Mouse (Mus musculus): ENCODE results near the gene Ptprn2. TPM values are rescaled to one million over a fixed set of nuclear protein-coding genes. Genes with fewer than 3 reads are reported as not detected.

Ptprn2 gene
- polyA plus RNA-seq, 1 experiment from 2014 or later: 3.5 TPM

- Histone ChIP-seq H3K27ac (ENCODE audit: low read length) (no peak overlapping the region), H3K9me3 (replicated peaks; ENCODE audit: control insufficient read depth, low read length) (no peaks in the 10 kb centered on the region), H3K9ac (ENCODE audit: low read length) (no peak overlapping the region), H3K4me1 (ENCODE audit: control insufficient read depth, insufficient read depth, low read length) (no peaks in the 10 kb centered on the region), H3K4me3 (replicated peaks; ENCODE audit: low read length) (no peak overlapping the region), H3K4me2 (ENCODE audit: low read depth, low read length) (no peak overlapping the region), H3K27me3 (ENCODE audit: control insufficient read depth, insufficient read depth, low read length) (no peaks in the 10 kb centered on the region), H3K36me3 (ENCODE audit: control insufficient read depth, insufficient read depth, low read length) (no peaks in the 10 kb centered on the region)
- ATAC-seq (ENCODE audit: insufficient read depth, low FRiP score): no peak
- 91% methylated on average over 2 of the region's 2 CpGs for WGBS
These were observed 473.6 kb downstream of the Ptprn2 start for GRCm38 (mm10) chr12:116959164-116959563.

- H3K9me3 ChIP-seq (replicated peaks; ENCODE audit: control insufficient read depth, low read length): no peaks in the 10 kb centered on the region
- no peak for ATAC-seq (ENCODE audit: insufficient read depth, low FRiP score)
- H3K4me1 ChIP-seq (ENCODE audit: control insufficient read depth, insufficient read depth, low read length): no peaks in the 10 kb centered on the region
- WGBS: 86% methylated on average over 1 of the region's 1 CpGs
- no peaks in the 10 kb centered on the region for H3K36me3 ChIP-seq (ENCODE audit: control insufficient read depth, insufficient read depth, low read length)
- H3K27me3 ChIP-seq (ENCODE audit: control insufficient read depth, insufficient read depth, low read length): no peaks in the 10 kb centered on the region
- H3K9ac ChIP-seq (ENCODE audit: low read length): no peak overlapping the region
- H3K4me2 ChIP-seq (ENCODE audit: low read depth, low read length): no peak overlapping the region
- no peak overlapping the region for H3K27ac ChIP-seq (ENCODE audit: low read length)
- H3K4me3 ChIP-seq (replicated peaks; ENCODE audit: low read length): no peak overlapping the region
These were observed 478.4 kb downstream of the Ptprn2 start for GRCm38 (mm10) chr12:116963906-116964305.

GRCm38 (mm10) chr12:116968215-116968939 is 482.9 kb downstream of the Ptprn2 start:
- Histone ChIP-seq H3K9ac (ENCODE audit: low read length) (no peak overlapping the region), H3K27me3 (ENCODE audit: control insufficient read depth, insufficient read depth, low read length) (no peaks in the 10 kb centered on the region), H3K9me3 (replicated peaks; ENCODE audit: control insufficient read depth, low read length) (no peaks in the 10 kb centered on the region), H3K4me2 (ENCODE audit: low read depth, low read length) (no peak overlapping the region), H3K36me3 (ENCODE audit: control insufficient read depth, insufficient read depth, low read length) (no peaks in the 10 kb centered on the region), H3K4me1 (ENCODE audit: control insufficient read depth, insufficient read depth, low read length) (no peaks in the 10 kb centered on the region), H3K4me3 (replicated peaks; ENCODE audit: low read length) (no peak overlapping the region), H3K27ac (ENCODE audit: low read length) (no peak overlapping the region)
- WGBS: 57% methylated on average over 8 of the region's 8 CpGs
- no peak for ATAC-seq (ENCODE audit: insufficient read depth, low FRiP score)

GRCm38 (mm10) chr12:116975547-116975946 is 490.0 kb downstream of the Ptprn2 start:
- 91% methylated on average over 5 of the region's 5 CpGs for WGBS

GRCm38 (mm10) chr12:116976981-116977380 is 491.5 kb downstream of the Ptprn2 start:
- Histone ChIP-seq H3K9ac (ENCODE audit: low read length) (no peak overlapping the region), H3K36me3 (ENCODE audit: control insufficient read depth, insufficient read depth, low read length) (no peaks in the 10 kb centered on the region), H3K27ac (ENCODE audit: low read length) (no peak overlapping the region), H3K4me1 (ENCODE audit: control insufficient read depth, insufficient read depth, low read length) (no peaks in the 10 kb centered on the region), H3K4me2 (ENCODE audit: low read depth, low read length) (no peak overlapping the region), H3K9me3 (replicated peaks; ENCODE audit: control insufficient read depth, low read length) (no peaks in the 10 kb centered on the region), H3K4me3 (replicated peaks; ENCODE audit: low read length) (no peak overlapping the region), H3K27me3 (ENCODE audit: control insufficient read depth, insufficient read depth, low read length) (no peaks in the 10 kb centered on the region)
- ATAC-seq (ENCODE audit: insufficient read depth, low FRiP score): no peak
- 62% methylated on average over 6 of the region's 6 CpGs for WGBS

More at GRCm38 (mm10) chr12:116975547-116975946, 490.0 kb downstream of the Ptprn2 start:
- no peaks in the 10 kb centered on the region for H3K27me3 ChIP-seq (ENCODE audit: control insufficient read depth, insufficient read depth, low read length)
- H3K9me3 ChIP-seq (replicated peaks; ENCODE audit: control insufficient read depth, low read length): no peaks in the 10 kb centered on the region
- no peak; the same call in 1 of the 2 replicates for ATAC-seq (ENCODE audit: insufficient read depth, low FRiP score)
- no peak overlapping the region for H3K4me2 ChIP-seq (ENCODE audit: low read depth, low read length)
- no peak overlapping the region for H3K9ac ChIP-seq (ENCODE audit: low read length)
- no peak overlapping the region for H3K4me3 ChIP-seq (replicated peaks; ENCODE audit: low read length)
- no peak overlapping the region for H3K27ac ChIP-seq (ENCODE audit: low read length)
- H3K36me3 ChIP-seq (ENCODE audit: control insufficient read depth, insufficient read depth, low read length): no peaks in the 10 kb centered on the region
- no peaks in the 10 kb centered on the region for H3K4me1 ChIP-seq (ENCODE audit: control insufficient read depth, insufficient read depth, low read length)

- Histone ChIP-seq H3K36me3 (ENCODE audit: control insufficient read depth, insufficient read depth, low read length) (no peaks in the 10 kb centered on the region), H3K9ac (ENCODE audit: low read length) (no peak overlapping the region), H3K4me1 (ENCODE audit: control insufficient read depth, insufficient read depth, low read length) (no peaks in the 10 kb centered on the region), H3K27me3 (ENCODE audit: control insufficient read depth, insufficient read depth, low read length) (no peaks in the 10 kb centered on the region), H3K4me3 (replicated peaks; ENCODE audit: low read length) (no peak overlapping the region), H3K9me3 (replicated peaks; ENCODE audit: control insufficient read depth, low read length) (no peaks in the 10 kb centered on the region), H3K27ac (ENCODE audit: low read length) (no peak overlapping the region), H3K4me2 (ENCODE audit: low read depth, low read length) (no peak overlapping the region)
- WGBS: 80% methylated on average over 6 of the region's 6 CpGs
- ATAC-seq (ENCODE audit: insufficient read depth, low FRiP score): no peak
These were observed 492.7 kb downstream of the Ptprn2 start for GRCm38 (mm10) chr12:116978201-116978600.

GRCm38 (mm10) chr12:116981315-116981714 is 495.8 kb downstream of the Ptprn2 start:
- Histone ChIP-seq H3K4me1 (ENCODE audit: control insufficient read depth, insufficient read depth, low read length) (no peaks in the 10 kb centered on the region), H3K27ac (ENCODE audit: low read length) (no peak overlapping the region), H3K9ac (ENCODE audit: low read length) (no peak overlapping the region), H3K36me3 (ENCODE audit: control insufficient read depth, insufficient read depth, low read length) (no peaks in the 10 kb centered on the region), H3K4me2 (ENCODE audit: low read depth, low read length) (no peak overlapping the region), H3K4me3 (replicated peaks; ENCODE audit: low read length) (no peak overlapping the region), H3K27me3 (ENCODE audit: control insufficient read depth, insufficient read depth, low read length) (no peaks in the 10 kb centered on the region), H3K9me3 (replicated peaks; ENCODE audit: control insufficient read depth, low read length) (no peaks in the 10 kb centered on the region)
- WGBS: 86% methylated on average over 1 of the region's 1 CpGs
- ATAC-seq (ENCODE audit: insufficient read depth, low FRiP score): no peak

GRCm38 (mm10) chr12:116989144-116989543 is 503.6 kb downstream of the Ptprn2 start:
- Histone ChIP-seq H3K27me3 (ENCODE audit: control insufficient read depth, insufficient read depth, low read length) (no peaks in the 10 kb centered on the region), H3K4me1 (ENCODE audit: control insufficient read depth, insufficient read depth, low read length) (no peaks in the 10 kb centered on the region), H3K9ac (ENCODE audit: low read length) (no peak overlapping the region), H3K4me2 (ENCODE audit: low read depth, low read length) (no peak overlapping the region), H3K4me3 (replicated peaks; ENCODE audit: low read length) (no peak overlapping the region), H3K27ac (ENCODE audit: low read length) (no peak overlapping the region), H3K36me3 (ENCODE audit: control insufficient read depth, insufficient read depth, low read length) (no peaks in the 10 kb centered on the region), H3K9me3 (replicated peaks; ENCODE audit: control insufficient read depth, low read length) (no peaks in the 10 kb centered on the region)
- ATAC-seq (ENCODE audit: insufficient read depth, low FRiP score): no peak
- WGBS: 60% methylated on average over 10 of the region's 10 CpGs

GRCm38 (mm10) chr12:117001546-117002148 is 516.1 kb downstream of the Ptprn2 start:
- Histone ChIP-seq H3K27ac (ENCODE audit: low read length) (no peak overlapping the region), H3K4me2 (ENCODE audit: low read depth, low read length) (no peak overlapping the region), H3K9me3 (replicated peaks; ENCODE audit: control insufficient read depth, low read length) (no peaks in the 10 kb centered on the region), H3K4me1 (ENCODE audit: control insufficient read depth, insufficient read depth, low read length) (no peaks in the 10 kb centered on the region), H3K9ac (ENCODE audit: low read length) (no peak overlapping the region), H3K27me3 (ENCODE audit: control insufficient read depth, insufficient read depth, low read length) (no peaks in the 10 kb centered on the region), H3K4me3 (replicated peaks; ENCODE audit: low read length) (no peak overlapping the region), H3K36me3 (ENCODE audit: control insufficient read depth, insufficient read depth, low read length) (no peaks in the 10 kb centered on the region)
- 77% methylated on average over 2 of the region's 2 CpGs for WGBS
- no peak for ATAC-seq (ENCODE audit: insufficient read depth, low FRiP score)
